Mouse (Mus musculus): ENCODE measurements around the gene Gm5142.

Gm5142 gene

GRCm38 (mm10) chr14:59178649-59179048 is at the start of gene Gm5142:
Gene Gm5142 (minus strand): TSS chr14:59178749.
- no peak for DNase-seq (ENCODE audit: low read depth, low spot score)

GRCm38 (mm10) chr14:59226240-59226639 is 47.7 kb upstream of the Gm5142 start:
- DNase-seq (ENCODE audit: low read depth, low spot score) = no peak

- no peak for DNase-seq (ENCODE audit: low read depth, low spot score)
Measured at GRCm38 (mm10) chr14:59219241-59219640, 40.7 kb upstream of the Gm5142 start.

- DNase-seq (ENCODE audit: low read depth, low spot score) = no peak
Measured at GRCm38 (mm10) chr14:59209816-59210215, 31.3 kb upstream of the Gm5142 start.

- DNase-seq (ENCODE audit: low read depth, low spot score) = no peak
Measured at GRCm38 (mm10) chr14:59209003-59209402, 30.5 kb upstream of the Gm5142 start.

GRCm38 (mm10) chr14:59205976-59206583 is 27.5 kb upstream of the Gm5142 start:
- DNase-seq (ENCODE audit: low read depth, low spot score) = no peak

GRCm38 (mm10) chr14:59205461-59205860 is 26.9 kb upstream of the Gm5142 start:
- DNase-seq (ENCODE audit: low read depth, low spot score) = no peak

GRCm38 (mm10) chr14:59201604-59202215 is 23.2 kb upstream of the Gm5142 start:
- DNase-seq (ENCODE audit: low read depth, low spot score) = no peak

GRCm38 (mm10) chr14:59200711-59201603 is 22.4 kb upstream of the Gm5142 start, which contains the start of gene Rcbtb1:
Gene Rcbtb1 (plus strand): TSS chr14:59201209.
- DNase-seq (ENCODE audit: low read depth, low spot score) = peak; percentile 92

GRCm38 (mm10) chr14:59186121-59186520 is 7.6 kb upstream of the Gm5142 start:
- no peak for DNase-seq (ENCODE audit: low read depth, low spot score)

- no peak for DNase-seq (ENCODE audit: low read depth, low spot score)
Measured at GRCm38 (mm10) chr14:59185514-59185913, 7.0 kb upstream of the Gm5142 start.

GRCm38 (mm10) chr14:59182732-59183131 is 4.2 kb upstream of the Gm5142 start:
- no peak for DNase-seq (ENCODE audit: low read depth, low spot score)

GRCm38 (mm10) chr14:59157016-59157698 is 21.4 kb downstream of the Gm5142 start:
- DNase-seq (ENCODE audit: low read depth, low spot score) = no peak

- no peak for DNase-seq (ENCODE audit: low read depth, low spot score)
Measured at GRCm38 (mm10) chr14:59155589-59155988, 23.0 kb downstream of the Gm5142 start.

- no peak for DNase-seq (ENCODE audit: low read depth, low spot score)
Measured at GRCm38 (mm10) chr14:59142793-59143192, 35.8 kb downstream of the Gm5142 start, which contains the start of gene 1700129C05Rik. Gene 1700129C05Rik (minus strand): TSS chr14:59142893.

- no peak for DNase-seq (ENCODE audit: low read depth, low spot score)
Measured at GRCm38 (mm10) chr14:59114281-59114680, 64.3 kb downstream of the Gm5142 start.
